Mouse (Mus musculus) limb, embryonic 12.5 days (tissue): ENCODE measurements around the gene Btbd8. TPM values are rescaled to one million over a fixed set of nuclear protein-coding genes. Genes with fewer than 3 reads are reported as not detected.

Experiments used
- ATAC-seq: fragments of 200-750 bp; cut with Nextera tagmentation; 2 replicates; pipeline ENCODE4 v1.8.0; 2017; ENCODE audit warnings: low read depth, moderate TSS enrichment; ENCODE audit not compliant: insufficient number of reproducible peaks, insufficient read depth, low FRiP score, low TSS enrichment
- H3K27ac ChIP-seq: fragments of 300-500 bp; sonication (generic); 2 replicates; pipeline ENCODE4 v1.5.1; 2016; ENCODE audit warnings: mild to moderate bottlenecking, moderate library complexity
- H3K27me3 ChIP-seq: fragments of 300-500 bp; sonication (generic); 2 replicates; pipeline ENCODE4 v1.6.1; 2016; ENCODE audit warnings: mild to moderate bottlenecking, moderate library complexity
- H3K36me3 ChIP-seq: fragments of 300-500 bp; sonication (generic); 2 replicates; pipeline ENCODE4 v1.6.1; 2016; ENCODE audit warnings: mild to moderate bottlenecking, moderate library complexity
- H3K4me1 ChIP-seq: fragments of 300-500 bp; sonication (generic); replicated peaks from 2 replicates; pipeline ENCODE4 v1.6.1; 2016
- H3K4me2 ChIP-seq: fragments of 300-500 bp; sonication (generic); 2 replicates; pipeline ENCODE4 v1.6.1; 2016; ENCODE audit warnings: mild to moderate bottlenecking, moderate library complexity
- H3K4me3 ChIP-seq: fragments of 300-500 bp; sonication (generic); replicated peaks from 2 replicates; pipeline ENCODE4 v1.5.1; 2016; ENCODE audit warnings: mild to moderate bottlenecking
- H3K9ac ChIP-seq: fragments of 300-500 bp; sonication (generic); replicated peaks from 2 replicates; pipeline ENCODE4 v1.6.1; 2016; ENCODE audit warnings: mild to moderate bottlenecking, moderate library complexity
- H3K9me3 ChIP-seq: fragments of 300-500 bp; sonication (generic); 2 replicates; pipeline ENCODE4 v1.6.1; 2016; ENCODE audit warnings: mild to moderate bottlenecking, moderate library complexity
- WGBS: fragments of 180-500 bp; shearing (Covaris S2); methylation state at CpG from one replicate; pipeline ENCODE4 v1.1.7; 2016; 5-methylcytosine and 5-hydroxymethylcytosine counted together
- polyA plus RNA-seq: library from polyadenylated mRNA; unstranded; fragments of >200 nt; fragmentation: Nextera tagmentation; extraction: Ambion mirVana; gene quantifications from 2 replicates; pipeline ENCODE4 v1.2.1, GENCODE M21; 2016

Btbd8 gene
- polyA plus RNA-seq = 6.3 and 6.7 TPM in 2 replicates

GRCm38 (mm10) chr5:107437464-107438281, at the start of gene Btbd8:
Gene Btbd8 (plus strand): TSS chr5:107437997.
- Histone ChIP-seq H3K4me1 (peaks cover 9% of the 10 kb centered on the region), H3K9me3 (no peaks in the 10 kb centered on the region), H3K4me2 (peak within 1 kb of the TSS; percentile 68), H3K9ac (peak within 1 kb of the TSS; percentile 88), H3K36me3 (no peaks in the 10 kb centered on the region), H3K4me3 (peak within 1 kb of the TSS; percentile 82), H3K27ac (peak within 1 kb of the TSS; percentile 92), H3K27me3 (no peaks in the 10 kb centered on the region)
- peak; percentile 93 for ATAC-seq
- under 1% methylated on average over 51 of the region's 51 CpGs for whole genome bisulfite sequencing

GRCm38 (mm10) chr5:107389373-107389772, 48.4 kb upstream of the Btbd8 start:
- H3K27ac ChIP-seq = no peak overlapping the region
- 89% methylated on average over 2 of the region's 2 CpGs for WGBS

GRCm38 (mm10) chr5:107394437-107394836, 43.4 kb upstream of the Btbd8 start:
- Histone ChIP-seq H3K4me2 (no peak overlapping the region), H3K9me3 (no peaks in the 10 kb centered on the region; the same call in 1 of the 2 replicates), H3K4me1 (no peaks in the 10 kb centered on the region), H3K36me3 (no peaks in the 10 kb centered on the region), H3K4me3 (no peak overlapping the region), H3K27ac (no peak overlapping the region), H3K27me3 (no peaks in the 10 kb centered on the region; the same call in 1 of the 2 replicates), H3K9ac (no peak overlapping the region)
- WGBS = 44% methylated on average over 2 of the region's 2 CpGs
- no peak for ATAC-seq

More at GRCm38 (mm10) chr5:107389373-107389772, 48.4 kb upstream of the Btbd8 start:
- Histone ChIP-seq H3K4me1 (no peaks in the 10 kb centered on the region), H3K4me3 (no peak overlapping the region), H3K4me2 (no peak overlapping the region), H3K36me3 (peaks cover 5% of the 10 kb centered on the region; the same call in 1 of the 2 replicates), H3K9ac (no peak overlapping the region), H3K27me3 (no peaks in the 10 kb centered on the region), H3K9me3 (no peaks in the 10 kb centered on the region)
- ATAC-seq = no peak

GRCm38 (mm10) chr5:107402436-107402835, 35.4 kb upstream of the Btbd8 start, which contains the start of gene Ephx4:
Gene Ephx4 (plus strand): TSS chr5:107402736.
- Histone ChIP-seq H3K9ac (peak within 1 kb of the TSS; percentile 71), H3K9me3 (no peaks in the 10 kb centered on the region; the same call in 1 of the 2 replicates), H3K27me3 (peaks cover 39% of the 10 kb centered on the region), H3K4me2 (peak within 1 kb of the TSS; percentile 93), H3K36me3 (no peaks in the 10 kb centered on the region), H3K4me1 (peaks cover 3% of the 10 kb centered on the region; the same call in 1 of the 2 replicates), H3K4me3 (peak within 1 kb of the TSS; percentile 65), H3K27ac (no peak within 1 kb of the TSS)
- ATAC-seq = no peak
- 17% methylated on average over 5 of the region's 5 CpGs for WGBS

DNA sequence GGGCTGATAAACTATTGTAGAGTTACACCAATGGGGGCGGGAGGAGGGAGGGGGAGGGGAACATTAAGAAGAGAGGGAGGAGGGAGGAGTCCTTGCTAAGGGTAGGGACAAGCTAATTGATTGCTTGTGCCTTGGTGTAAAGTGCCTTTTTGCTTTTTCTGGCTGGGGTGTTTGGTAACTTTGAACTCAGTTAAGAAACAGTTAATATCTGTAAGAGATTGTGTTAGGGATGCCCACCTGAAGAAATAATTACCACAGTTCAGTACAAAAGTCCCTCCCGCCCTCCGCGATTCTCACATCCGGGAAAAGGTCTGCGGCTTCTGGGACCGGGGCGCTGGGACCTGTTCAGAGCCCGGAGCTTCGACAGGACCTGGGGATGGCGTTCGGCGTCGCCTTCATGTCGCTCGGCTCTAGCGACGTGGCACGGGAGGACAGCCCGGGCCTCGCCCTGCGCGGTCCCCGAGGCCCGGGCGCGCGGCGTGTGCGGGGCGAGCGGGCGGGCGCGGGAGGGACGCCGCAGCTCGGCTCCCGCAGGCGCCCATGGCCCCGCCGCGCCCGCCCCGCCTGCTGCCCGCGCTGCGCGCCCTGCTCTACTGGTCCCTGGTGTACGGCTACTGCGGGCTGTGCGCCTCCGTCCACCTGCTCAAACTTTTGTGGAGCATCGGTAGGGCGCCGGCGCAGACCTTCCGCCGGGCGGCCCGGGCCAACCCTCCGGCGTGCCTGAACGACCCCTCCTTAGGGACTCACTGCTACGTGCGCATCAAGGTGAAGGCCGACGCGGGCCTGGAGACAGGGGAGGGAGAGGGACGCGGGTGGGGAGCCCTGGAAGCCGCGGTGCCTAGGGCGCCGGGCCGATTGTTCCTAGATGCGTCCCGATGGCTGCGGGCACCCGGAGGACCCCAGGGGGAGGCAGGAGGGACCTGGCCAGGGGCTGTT, 34.5 kb upstream of the Btbd8 start:
- Histone ChIP-seq H3K9me3 (no peaks in the 10 kb centered on the region; the same call in 1 of the 2 replicates), H3K36me3 (no peaks in the 10 kb centered on the region), H3K4me1 (peaks cover 3% of the 10 kb centered on the region; the same call in 1 of the 2 replicates), H3K9ac (peak overlapping the region; percentile 71), H3K4me2 (peak overlapping the region; percentile 93), H3K4me3 (peak overlapping the region; percentile 65), H3K27ac (no peak overlapping the region), H3K27me3 (peaks cover 39% of the 10 kb centered on the region)
- WGBS = under 1% methylated on average over 70 of the region's 80 CpGs
- ATAC-seq = peak; percentile 66

DNA sequence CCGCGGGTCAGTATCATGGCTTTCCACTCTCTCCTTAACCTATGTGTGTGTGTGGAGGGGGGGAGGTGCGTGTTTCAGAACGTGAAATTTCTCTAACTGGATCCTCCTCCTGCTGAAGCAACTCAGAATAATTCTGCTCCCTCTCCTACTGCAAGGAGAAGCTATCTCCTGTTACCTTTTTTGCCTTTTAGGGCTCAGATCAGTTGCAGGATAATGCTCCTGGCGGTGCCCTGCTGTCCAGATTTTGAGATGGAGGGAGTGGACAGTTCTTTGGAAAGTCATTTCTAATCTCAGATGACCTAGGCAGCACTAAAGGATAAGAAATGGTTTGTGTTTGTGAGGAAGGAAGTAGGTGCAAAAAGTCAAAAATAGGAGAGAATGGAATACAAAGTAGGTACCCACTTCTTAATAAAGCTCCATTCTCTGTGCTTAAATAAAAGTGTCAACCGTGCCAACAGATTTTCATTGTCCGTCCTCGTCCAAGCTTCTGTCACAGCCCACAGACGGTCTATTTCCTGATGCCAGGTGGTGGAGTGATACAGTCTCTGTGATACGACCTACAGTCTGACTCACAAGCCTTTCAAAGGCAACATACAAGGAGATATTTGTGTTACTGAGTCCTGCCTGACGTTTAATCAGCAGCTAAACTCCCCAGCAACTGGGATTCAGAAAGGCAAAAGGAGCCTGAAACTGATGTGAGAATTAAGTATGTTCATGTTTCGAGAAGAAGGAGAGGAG, 33.7 kb upstream of the Btbd8 start:
- Histone ChIP-seq H3K9ac (peak overlapping the region; percentile 71), H3K36me3 (no peaks in the 10 kb centered on the region), H3K4me3 (peak overlapping the region; percentile 65), H3K4me2 (peak overlapping the region; percentile 93), H3K27ac (no peak overlapping the region), H3K27me3 (peaks cover 39% of the 10 kb centered on the region), H3K4me1 (peaks cover 3% of the 10 kb centered on the region; the same call in 1 of the 2 replicates), H3K9me3 (no peaks in the 10 kb centered on the region)
- 33% methylated on average over 12 of the region's 12 CpGs for WGBS
- ATAC-seq = no peak

DNA sequence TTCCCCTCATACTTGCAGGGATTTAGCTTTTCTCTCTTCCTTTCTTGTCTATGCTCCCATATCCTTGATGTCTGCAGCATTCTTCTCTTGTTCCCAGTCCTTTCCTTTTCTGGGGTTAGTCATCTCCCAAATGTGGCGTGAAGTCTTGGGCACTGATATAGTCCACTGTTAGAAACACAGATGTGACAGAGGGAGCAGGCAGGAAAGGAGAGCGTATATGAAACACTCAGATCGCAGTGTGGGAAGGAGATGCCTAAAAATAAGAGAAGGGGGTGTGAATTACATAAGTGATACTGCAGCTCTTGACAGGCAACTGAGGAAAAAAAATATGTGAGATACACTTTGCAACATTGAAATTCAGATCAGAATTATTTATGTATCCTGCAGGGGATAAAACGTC, 32.4 kb upstream of the Btbd8 start:
- H3K27me3 ChIP-seq = peaks cover 39% of the 10 kb centered on the region
- ATAC-seq = no peak
- peaks cover 3% of the 10 kb centered on the region; the same call in 1 of the 2 replicates for H3K4me1 ChIP-seq
- H3K4me2 ChIP-seq = no peak overlapping the region
- no peaks in the 10 kb centered on the region for H3K36me3 ChIP-seq
- no peaks in the 10 kb centered on the region for H3K9me3 ChIP-seq
- H3K27ac ChIP-seq = no peak overlapping the region
- H3K9ac ChIP-seq = no peak overlapping the region
- WGBS = 78% methylated on average over 4 of the region's 4 CpGs
- H3K4me3 ChIP-seq = no peak overlapping the region

- Histone ChIP-seq H3K4me1 (peaks cover 10% of the 10 kb centered on the region), H3K4me3 (no peak overlapping the region), H3K4me2 (no peak overlapping the region), H3K36me3 (no peaks in the 10 kb centered on the region), H3K27me3 (peaks cover 6% of the 10 kb centered on the region), H3K9ac (no peak overlapping the region), H3K27ac (no peak overlapping the region), H3K9me3 (no peaks in the 10 kb centered on the region)
- WGBS = 89% methylated on average over 1 of the region's 1 CpGs
- ATAC-seq = no peak
These were observed 27.5 kb upstream of the Btbd8 start for GRCm38 (mm10) chr5:107410305-107410704.

DNA sequence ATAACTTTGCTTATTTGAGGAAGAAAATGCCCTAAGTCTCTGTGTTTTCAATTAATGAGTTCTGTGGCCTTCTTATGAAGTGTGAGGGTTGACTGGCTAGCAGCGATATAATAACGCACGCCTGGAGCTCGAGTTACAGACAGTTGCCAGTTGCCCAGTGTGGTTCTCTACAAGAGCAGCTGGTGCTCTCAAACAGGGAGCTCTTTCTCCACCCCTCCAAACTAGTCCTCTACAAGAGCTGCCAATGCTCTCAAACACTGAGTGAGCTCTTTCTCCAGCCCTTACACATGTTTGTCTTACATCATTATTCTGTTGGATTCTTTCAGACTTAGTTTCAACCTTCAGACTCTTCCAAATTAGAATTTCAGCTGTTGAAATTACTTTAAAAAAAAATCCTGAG, 26.5 kb upstream of the Btbd8 start:
- H3K4me1 ChIP-seq = peaks cover 10% of the 10 kb centered on the region
- no peak overlapping the region for H3K9ac ChIP-seq
- no peaks in the 10 kb centered on the region for H3K36me3 ChIP-seq
- WGBS = 12% methylated on average over 4 of the region's 4 CpGs
- peak overlapping the region; percentile 5; the same call in 1 of the 2 replicates for H3K27ac ChIP-seq
- peaks cover 5% of the 10 kb centered on the region for H3K27me3 ChIP-seq
- H3K4me3 ChIP-seq = no peak overlapping the region
- H3K9me3 ChIP-seq = no peaks in the 10 kb centered on the region
- no peak overlapping the region for H3K4me2 ChIP-seq
- ATAC-seq = no peak

- no peak overlapping the region for H3K4me2 ChIP-seq
- H3K36me3 ChIP-seq = no peaks in the 10 kb centered on the region
- no peaks in the 10 kb centered on the region for H3K9me3 ChIP-seq
- ATAC-seq = no peak
- H3K4me1 ChIP-seq = peaks cover 10% of the 10 kb centered on the region
- H3K4me3 ChIP-seq = no peak overlapping the region
- H3K27ac ChIP-seq = no peak overlapping the region
- H3K9ac ChIP-seq = no peak overlapping the region
- 80% methylated on average over 2 of the region's 2 CpGs for WGBS
- peaks cover 2% of the 10 kb centered on the region for H3K27me3 ChIP-seq
These were observed 25.5 kb upstream of the Btbd8 start for GRCm38 (mm10) chr5:107412285-107412684.
